In genomic region chr17:84532909-84533499, GRCm38 (mm10) we compare ENCODE assay signal across 12 mouse cellular contexts. TPM values are rescaled to one million over a fixed set of nuclear protein-coding genes. Genes with fewer than 3 reads are reported as not detected.
DNase-seq lines count a peak whose midpoint lies in the region; ATAC-seq and TF ChIP-seq lines count a peak whose summit lies in the region.
"Had no signal": no experiment of that assay in that cellular context is flagged by ENCODE, and none has a peak within 500 bp of the region (broad histone marks: within the 10 kb centered on the region; RNA-seq: fewer than 3 reads in every experiment).

No protein-coding gene starts in this region.

- TF ChIP-seq CTCF in lung, embryonic 14.5 days (IDR thresholded peaks at IDR 0.05; ENCODE audit: low read depth) = no peak

- H3K27ac ChIP-seq in embryonic facial prominence, embryonic 12.5 days = 0 out of 2 replicates have a peak overlapping the region, but pooled peaks have one; percentile 30
- H3K27ac ChIP-seq in embryonic facial prominence, embryonic 10.5 days (replicated peaks) = no peak overlapping the region
- H3K27ac ChIP-seq in lung, embryonic 14.5 days (ENCODE audit: low read depth) = peak overlapping the region; percentile 65
- H3K27ac ChIP-seq in stomach, embryonic 15.5 days = peak overlapping the region; percentile 60
- H3K27ac ChIP-seq in forebrain, embryonic 15.5 days (replicated peaks) = no peak overlapping the region
- H3K27ac ChIP-seq: forebrain, embryonic 12.5 days; limb, embryonic 15.5 days had no signal

- no peak overlapping the region for H3K9ac ChIP-seq in embryonic facial prominence, embryonic 12.5 days
- no peak overlapping the region for H3K9ac ChIP-seq in lung, embryonic 14.5 days
- H3K9ac ChIP-seq in stomach, embryonic 15.5 days = no peak overlapping the region
- H3K9ac ChIP-seq in forebrain, embryonic 15.5 days (replicated peaks) = no peak overlapping the region
- H3K9ac ChIP-seq: forebrain, embryonic 12.5 days; limb, embryonic 15.5 days had no signal

- 62% methylated on average over 8 of the region's 8 CpGs for WGBS in embryonic facial prominence, embryonic 12.5 days
- WGBS in embryonic facial prominence, embryonic 10.5 days = 77% methylated on average over 8 of the region's 8 CpGs
- WGBS in lung, embryonic 14.5 days = 26% methylated on average over 8 of the region's 8 CpGs
- WGBS in stomach, embryonic 15.5 days = 29% methylated on average over 8 of the region's 8 CpGs
- 65% methylated on average over 8 of the region's 8 CpGs for WGBS in forebrain, embryonic 15.5 days

- no peak overlapping the region for H3K4me2 ChIP-seq in embryonic facial prominence, embryonic 12.5 days (replicated peaks)
- peak overlapping the region; percentile 14 for H3K4me2 ChIP-seq in lung, embryonic 14.5 days
- H3K4me2 ChIP-seq in stomach, embryonic 15.5 days = no peak overlapping the region
- no peak overlapping the region for H3K4me2 ChIP-seq in forebrain, embryonic 15.5 days (replicated peaks)
- H3K4me2 ChIP-seq: forebrain, embryonic 12.5 days; limb, embryonic 15.5 days had no signal

- no peak for DNase-seq in embryonic facial prominence, embryonic 10.5 days (ENCODE audit: low spot score)
- peak; percentile 86 for DNase-seq in lung, embryonic 14.5 days
- DNase-seq in lung, postnatal 14 days = no peak
- peak; percentile 18 for DNase-seq in retina, embryonic 14.5 days (ENCODE audit: low spot score)
- DNase-seq in retina, postnatal 1 day = no peak
- DNase-seq: adrenal gland, postnatal 14 days; kidney, adult 18-20 months had no signal

- H3K9me3 ChIP-seq in embryonic facial prominence, embryonic 12.5 days = no peaks in the 10 kb centered on the region
- no peaks in the 10 kb centered on the region; the same call in 1 of the 2 replicates for H3K9me3 ChIP-seq in embryonic facial prominence, embryonic 10.5 days
- no peaks in the 10 kb centered on the region for H3K9me3 ChIP-seq in lung, embryonic 14.5 days (ENCODE audit: low read depth, low read length)
- H3K9me3 ChIP-seq in stomach, embryonic 15.5 days = no peaks in the 10 kb centered on the region
- H3K9me3 ChIP-seq in forebrain, embryonic 15.5 days = no peaks in the 10 kb centered on the region
- H3K9me3 ChIP-seq: limb, embryonic 15.5 days had no signal

- no peak overlapping the region for H3K4me3 ChIP-seq in embryonic facial prominence, embryonic 12.5 days
- H3K4me3 ChIP-seq in embryonic facial prominence, embryonic 10.5 days = no peak overlapping the region
- H3K4me3 ChIP-seq in lung, embryonic 14.5 days (ENCODE audit: low read depth, low read length) = no peak overlapping the region
- H3K4me3 ChIP-seq in stomach, embryonic 15.5 days (replicated peaks) = no peak overlapping the region
- no peak overlapping the region for H3K4me3 ChIP-seq in forebrain, embryonic 15.5 days
- H3K4me3 ChIP-seq: forebrain, embryonic 12.5 days; limb, embryonic 15.5 days had no signal

- H3K4me1 ChIP-seq in embryonic facial prominence, embryonic 12.5 days = peaks cover 6% of the 10 kb centered on the region; the same call in 1 of the 2 replicates
- H3K4me1 ChIP-seq in embryonic facial prominence, embryonic 10.5 days = peaks cover 22% of the 10 kb centered on the region; the same call in 1 of the 2 replicates
- peaks cover 29% of the 10 kb centered on the region for H3K4me1 ChIP-seq in lung, embryonic 14.5 days (ENCODE audit: insufficient read depth)
- no peaks in the 10 kb centered on the region for H3K4me1 ChIP-seq in stomach, embryonic 15.5 days
- no peaks in the 10 kb centered on the region for H3K4me1 ChIP-seq in forebrain, embryonic 15.5 days

- no peaks in the 10 kb centered on the region for H3K27me3 ChIP-seq in embryonic facial prominence, embryonic 12.5 days
- no peaks in the 10 kb centered on the region for H3K27me3 ChIP-seq in embryonic facial prominence, embryonic 10.5 days (replicated peaks; ENCODE audit: low read depth, poor library complexity, severe bottlenecking)
- H3K27me3 ChIP-seq in lung, embryonic 14.5 days (ENCODE audit: insufficient read depth, low read length) = no peaks in the 10 kb centered on the region
- no peaks in the 10 kb centered on the region for H3K27me3 ChIP-seq in stomach, embryonic 15.5 days (replicated peaks)
- H3K27me3 ChIP-seq in forebrain, embryonic 15.5 days = no peaks in the 10 kb centered on the region
- H3K27me3 ChIP-seq: forebrain, embryonic 12.5 days; limb, embryonic 15.5 days had no signal

- no peak for ATAC-seq in embryonic facial prominence, embryonic 12.5 days (ENCODE audit: insufficient number of reproducible peaks, insufficient read depth, low FRiP score, low TSS enrichment)
- ATAC-seq in lung, embryonic 14.5 days (ENCODE audit: insufficient read depth) = peak; percentile 78; the same call in 1 of the 2 replicates
- no peak; the same call in 1 of the 2 replicates for ATAC-seq in stomach, embryonic 15.5 days (ENCODE audit: insufficient read depth, low FRiP score, low read depth)
- ATAC-seq in forebrain, embryonic 15.5 days (replicated peaks) = no peak

- peaks cover 3% of the 10 kb centered on the region; the same call in 1 of the 2 replicates for H3K36me3 ChIP-seq in embryonic facial prominence, embryonic 12.5 days
- peaks cover 12% of the 10 kb centered on the region for H3K36me3 ChIP-seq in embryonic facial prominence, embryonic 10.5 days (replicated peaks)
- no peaks in the 10 kb centered on the region for H3K36me3 ChIP-seq in lung, embryonic 14.5 days (ENCODE audit: insufficient read depth)
- no peaks in the 10 kb centered on the region for H3K36me3 ChIP-seq in stomach, embryonic 15.5 days
- H3K36me3 ChIP-seq in forebrain, embryonic 15.5 days = no peaks in the 10 kb centered on the region
- H3K36me3 ChIP-seq: forebrain, embryonic 12.5 days had no signal

RNA-seq across cellular contexts. Expression of gene Plekhh2, which starts 21.3 kb away (rescaled TPM):
- polyA plus RNA-seq in embryonic facial prominence, embryonic 12.5 days (2016; fragmentation: Nextera tagmentation; extraction: Ambion mirVana) = 7.3 and 7.7 TPM in 2 replicates
- 6.1 TPM in 2 replicates for polyA plus RNA-seq in embryonic facial prominence, embryonic 10.5 days (2016; fragmentation: Nextera tagmentation; extraction: Ambion mirVana)
- 11.1 and 13.0 TPM in 2 replicates for polyA plus RNA-seq in lung, embryonic 14.5 days (2014; fragmentation: Nextera tagmentation; extraction: Ambion mirVana)
- 7.8 and 10.1 TPM in 2 replicates for polyA plus RNA-seq in stomach, embryonic 15.5 days (2015; fragmentation: Nextera tagmentation; extraction: Ambion mirVana)
- 0.88 and 1.2 TPM in 2 replicates for polyA plus RNA-seq in forebrain, embryonic 15.5 days (2015; fragmentation: Nextera tagmentation; extraction: Ambion mirVana)

Comparison
In these comparisons a context has a peak if more than half of its experiments do, and no peak if none do; other contexts are left out.
1. H3K27ac ChIP-seq: peak in embryonic facial prominence, embryonic 12.5 days (single experiment), lung, embryonic 14.5 days (single experiment) and stomach, embryonic 15.5 days (single experiment); none in embryonic facial prominence, embryonic 10.5 days (single experiment) and forebrain, embryonic 15.5 days (single experiment).
2. DNase-seq: peak in lung, embryonic 14.5 days (single experiment) and retina, embryonic 14.5 days (single experiment); none in embryonic facial prominence, embryonic 10.5 days (single experiment), lung, postnatal 14 days (single experiment) and retina, postnatal 1 day (single experiment).